Mouse (Mus musculus): ENCODE measurements around the gene Olfr90.
A peak's percentile ranks its signal among the peaks of the same experiment; 100 is the strongest.
"Not testable (repeated sequence)": the region's sequence is repeated elsewhere in the genome, so short reads cannot be mapped to it uniquely, and the experiment has no call there.

Gene Olfr90

DNA sequence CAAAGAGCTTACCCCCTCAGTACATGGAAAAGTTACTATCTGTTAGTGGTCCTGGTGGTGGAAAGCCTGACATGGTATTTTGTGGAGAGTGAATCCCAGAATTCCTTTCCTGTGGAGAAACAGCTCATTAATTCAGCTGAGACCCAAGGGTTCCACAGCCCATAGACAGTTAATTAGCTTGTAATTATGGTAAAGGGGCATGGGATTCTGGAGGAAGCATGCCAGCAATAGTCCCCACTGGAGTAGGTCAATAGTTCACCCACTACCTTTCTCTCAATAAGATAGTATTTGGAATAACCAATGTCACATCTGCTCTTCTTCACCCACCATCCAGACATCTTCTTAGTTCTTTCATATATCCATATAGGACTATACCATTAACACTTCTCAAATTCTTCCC, at the start of gene Olfr90:
TSS of gene Olfr90 (minus strand) at position 101 of the 400 bp plus-strand sequence.
- DNase-seq (ENCODE audit: low spot score): no peak

DNA sequence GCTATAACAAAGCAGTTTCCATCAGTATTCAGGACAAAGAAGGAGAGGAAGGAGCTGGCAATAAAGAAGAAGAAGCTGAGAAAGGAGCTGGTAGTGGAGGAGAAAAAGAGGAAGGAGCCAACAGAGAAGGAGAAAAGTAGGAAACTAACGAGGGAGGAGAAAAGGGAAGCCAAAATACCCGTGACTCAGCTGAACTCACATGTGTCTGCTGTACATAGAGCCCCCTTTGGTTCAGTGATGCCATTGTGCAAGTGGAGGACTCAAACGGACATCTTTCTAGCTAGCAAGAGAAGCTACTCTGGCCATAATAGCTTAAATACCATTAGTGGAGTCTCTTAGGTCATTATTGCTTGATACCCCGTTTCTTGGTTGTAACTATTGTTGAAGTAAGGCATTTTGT, 43.1 kb upstream of the Olfr90 start:
- DNase-seq (ENCODE audit: low spot score): not testable (repeated sequence)

DNA sequence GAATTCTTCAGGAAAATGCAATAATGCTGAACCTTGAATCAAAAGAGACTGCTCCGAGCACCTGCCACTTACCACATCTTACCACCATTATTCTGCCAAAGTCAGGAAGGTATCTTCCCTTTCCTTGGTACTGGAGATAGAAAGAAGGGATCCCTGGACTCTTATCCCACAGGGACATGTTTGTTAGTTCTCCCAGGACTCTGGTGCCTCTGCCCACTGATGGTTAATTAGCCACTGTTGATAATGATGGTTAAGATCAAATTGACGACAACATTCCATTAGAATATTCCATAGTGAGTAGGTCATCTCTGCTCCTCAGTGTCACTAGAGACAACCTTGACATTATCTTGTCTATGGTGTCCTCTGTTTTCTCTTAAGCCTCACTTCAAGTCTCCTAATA, 31.7 kb upstream of the Olfr90 start, which contains the start of gene Olfr92:
TSS of gene Olfr92 (minus strand) at position 101 of the 400 bp plus-strand sequence.
- no peak for DNase-seq (ENCODE audit: low spot score)

DNA sequence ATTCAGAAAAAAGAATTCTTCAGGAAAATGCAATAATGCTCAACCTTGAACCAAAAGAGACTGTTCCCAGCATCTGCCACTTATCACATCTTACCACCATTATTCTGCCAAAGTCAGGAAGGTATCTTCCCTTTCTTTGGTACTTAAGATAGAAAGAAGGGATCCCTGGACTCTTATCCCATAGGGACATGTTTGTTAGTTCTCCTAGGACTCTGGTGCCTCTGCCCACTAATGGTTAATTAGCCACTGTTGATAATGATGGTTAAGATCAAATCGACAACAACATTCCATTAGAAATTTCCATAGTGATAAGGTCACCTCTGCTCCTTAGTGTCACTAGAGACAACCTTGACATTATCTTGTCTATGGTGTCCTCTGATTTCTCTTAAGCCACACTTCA, 9.9 kb upstream of the Olfr90 start, which contains the start of gene Olfr91:
TSS of gene Olfr91 (minus strand) at position 101 of the 400 bp plus-strand sequence.
- DNase-seq (ENCODE audit: low spot score): no peak

DNA sequence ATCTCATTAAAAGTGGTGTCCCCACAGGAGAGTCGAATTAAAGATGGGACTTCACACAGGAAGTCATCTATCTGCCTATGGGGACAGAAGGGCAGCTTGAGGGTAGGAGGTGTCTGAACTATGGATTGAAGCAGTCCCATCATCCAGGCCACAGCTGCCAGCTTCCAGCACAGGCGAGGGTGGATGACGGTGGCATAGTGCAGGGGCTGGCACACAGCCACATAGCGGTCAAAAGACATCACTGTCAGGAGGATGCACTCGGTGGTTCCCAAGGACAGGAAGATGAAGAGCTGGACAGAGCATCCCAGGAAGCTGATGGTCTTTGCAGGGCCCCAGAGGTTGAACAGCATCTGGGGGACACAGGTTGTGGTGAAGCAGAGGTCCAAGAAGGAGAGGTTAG, 5.0 kb upstream of the Olfr90 start:
- DNase-seq (ENCODE audit: low spot score): no peak

DNA sequence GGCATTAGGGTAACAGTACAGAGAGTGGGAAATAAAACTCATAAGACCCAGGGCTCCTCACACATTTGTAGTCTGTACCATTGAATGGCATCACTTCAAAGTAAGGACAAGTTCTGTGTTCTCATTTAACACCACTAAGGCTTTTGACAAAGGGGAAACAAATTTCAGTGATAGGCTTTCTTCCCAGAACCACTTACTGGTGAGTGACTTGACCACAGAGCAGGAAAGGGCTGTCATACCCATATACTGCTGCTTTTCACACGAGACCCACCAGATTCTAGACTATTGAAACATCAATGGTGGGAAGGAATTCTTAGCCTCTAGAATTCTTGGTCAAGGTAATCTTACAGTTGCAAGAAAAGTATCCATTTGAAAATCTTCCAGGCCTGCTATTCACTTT, 3.9 kb upstream of the Olfr90 start:
- no peak for DNase-seq (ENCODE audit: low spot score)

DNA sequence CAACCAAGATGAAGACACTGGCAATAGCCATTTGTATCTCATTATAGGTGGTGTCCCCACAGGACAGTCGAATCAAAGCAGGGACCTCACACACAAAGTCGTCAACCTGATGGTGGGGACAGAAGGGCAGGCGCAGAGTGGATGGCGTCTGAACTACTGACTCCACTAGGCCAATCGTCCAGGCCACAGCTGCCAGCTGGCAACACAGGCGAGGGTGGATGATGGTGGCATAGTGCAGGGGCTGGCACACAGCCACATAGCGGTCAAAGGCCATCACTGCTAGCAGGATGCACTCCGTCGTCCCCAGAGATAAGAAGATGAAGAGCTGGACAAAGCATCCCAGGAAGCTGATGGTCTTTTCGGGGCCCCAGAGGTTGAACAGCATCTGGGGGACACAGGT, 2.8 kb downstream of the Olfr90 start:
- no peak for DNase-seq (ENCODE audit: low spot score)

DNA sequence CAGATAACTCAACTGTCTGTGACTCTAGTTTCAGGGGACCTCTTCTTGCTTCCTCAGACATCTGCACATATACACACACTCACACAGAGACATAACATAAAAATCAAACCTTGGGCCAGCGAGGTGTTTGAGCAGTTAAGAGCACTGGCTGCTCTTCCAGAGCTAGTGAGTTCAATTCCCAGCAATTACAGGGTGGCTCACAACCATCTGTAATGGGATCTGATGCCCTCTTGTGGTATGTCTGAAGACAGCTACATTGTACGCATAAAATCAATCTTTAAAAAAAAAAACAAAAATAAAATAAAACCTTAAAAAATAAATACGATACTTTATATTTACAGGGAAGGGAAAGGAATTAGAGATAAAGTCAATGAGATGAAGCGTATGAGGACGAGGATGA, 3.7 kb downstream of the Olfr90 start:
- DNase-seq (ENCODE audit: low spot score): no peak

DNA sequence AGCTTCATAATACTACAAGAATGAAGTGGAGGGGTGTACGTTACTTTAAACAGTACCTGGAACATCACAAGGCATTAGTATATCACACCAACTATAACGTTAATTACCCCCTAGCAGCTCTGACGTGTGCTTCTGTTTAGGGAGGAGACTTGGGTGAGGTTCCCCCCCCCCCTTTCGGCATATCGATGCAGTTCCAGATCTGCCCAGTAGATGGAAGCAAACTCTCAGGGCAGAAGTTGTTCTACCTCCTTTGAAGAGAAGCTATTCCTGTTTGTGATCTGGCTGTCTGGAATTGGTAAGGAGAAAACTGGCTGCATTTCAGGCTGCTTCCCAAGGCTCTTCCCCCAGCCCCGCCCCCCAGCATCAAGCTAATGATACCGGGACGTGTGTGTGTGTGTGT, 5.0 kb downstream of the Olfr90 start:
- peak; percentile 32 for DNase-seq (ENCODE audit: low spot score)

DNA sequence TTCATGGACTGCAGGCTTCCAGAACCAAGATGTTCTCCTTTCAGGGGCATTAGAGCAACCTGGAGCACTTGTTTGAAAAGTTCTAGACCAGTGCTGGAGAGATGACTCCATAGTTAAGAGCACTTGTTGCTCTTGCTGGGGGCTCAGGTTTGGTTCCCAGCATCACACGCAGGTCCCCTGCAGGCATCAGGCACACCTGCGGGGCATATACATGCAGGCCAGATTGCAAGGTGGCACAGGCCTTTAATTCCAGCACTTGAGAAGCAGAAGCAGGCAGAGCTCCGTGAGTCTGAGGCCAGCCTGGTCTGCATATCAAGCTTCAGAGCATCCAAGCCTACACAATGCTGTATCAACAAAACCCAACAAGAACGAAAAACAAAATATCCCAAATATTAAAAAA, 6.6 kb downstream of the Olfr90 start:
- no peak for DNase-seq (ENCODE audit: low spot score)

DNA sequence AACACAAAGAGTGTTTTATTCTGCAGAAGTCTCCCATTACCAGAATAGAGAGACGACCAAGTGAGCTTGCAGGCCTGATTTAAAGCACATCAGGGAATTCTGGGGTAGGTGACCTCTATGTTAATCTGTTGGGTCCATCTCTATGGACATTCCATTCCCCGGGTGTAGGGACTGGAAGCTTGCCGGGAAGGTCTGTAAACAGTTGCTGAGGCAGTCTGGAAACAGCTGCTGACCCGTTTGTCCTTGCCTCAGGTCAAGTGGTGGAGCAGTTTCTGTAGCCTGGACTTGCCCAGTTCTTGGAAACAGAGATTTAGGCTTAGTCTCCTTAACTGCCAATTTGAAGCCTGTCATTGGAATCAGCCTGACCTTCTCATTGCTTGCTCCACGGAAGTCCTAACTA, 8.2 kb downstream of the Olfr90 start:
- no peak for DNase-seq (ENCODE audit: low spot score)

DNA sequence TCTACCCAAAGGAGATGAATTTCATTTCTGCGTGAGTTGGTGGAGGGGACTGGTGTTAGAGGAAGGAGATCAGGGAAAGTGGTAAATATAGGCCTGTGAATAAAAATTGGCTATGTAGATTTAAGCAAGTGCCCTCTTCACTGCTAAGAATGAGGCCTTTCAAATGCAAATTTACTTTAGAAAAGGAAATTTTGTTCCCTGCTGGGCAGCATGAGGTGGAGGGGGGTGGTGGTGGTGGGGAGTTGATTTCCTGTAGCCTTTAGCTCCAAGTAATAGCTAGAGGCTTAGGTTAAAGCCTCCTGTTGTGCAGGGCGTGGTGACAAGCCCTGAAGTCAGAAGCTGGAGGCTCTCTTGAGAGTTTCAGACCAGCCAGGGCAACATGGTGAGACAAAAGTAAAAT, 9.3 kb downstream of the Olfr90 start:
- no peak for DNase-seq (ENCODE audit: low spot score)

DNA sequence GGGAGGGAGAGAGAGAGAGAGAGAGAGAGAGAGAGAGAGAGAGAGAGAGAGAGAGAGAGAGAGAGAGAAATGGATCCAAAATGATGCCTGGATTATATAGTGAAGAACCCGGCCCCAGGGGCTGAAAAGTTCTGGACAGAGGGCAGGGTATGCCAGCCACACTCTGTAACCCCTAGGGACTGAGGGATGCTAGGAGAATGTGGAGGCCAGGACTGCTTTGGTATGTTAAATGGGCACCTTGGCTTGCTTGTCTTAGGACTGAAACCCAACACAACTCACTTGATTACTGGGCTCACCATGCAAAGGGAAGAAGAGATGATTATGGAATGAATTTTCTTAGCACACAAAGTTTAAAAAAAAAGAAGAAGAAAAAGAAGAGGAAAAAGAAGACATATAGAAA, 10.1 kb downstream of the Olfr90 start:
- no peak for DNase-seq (ENCODE audit: low spot score)

DNA sequence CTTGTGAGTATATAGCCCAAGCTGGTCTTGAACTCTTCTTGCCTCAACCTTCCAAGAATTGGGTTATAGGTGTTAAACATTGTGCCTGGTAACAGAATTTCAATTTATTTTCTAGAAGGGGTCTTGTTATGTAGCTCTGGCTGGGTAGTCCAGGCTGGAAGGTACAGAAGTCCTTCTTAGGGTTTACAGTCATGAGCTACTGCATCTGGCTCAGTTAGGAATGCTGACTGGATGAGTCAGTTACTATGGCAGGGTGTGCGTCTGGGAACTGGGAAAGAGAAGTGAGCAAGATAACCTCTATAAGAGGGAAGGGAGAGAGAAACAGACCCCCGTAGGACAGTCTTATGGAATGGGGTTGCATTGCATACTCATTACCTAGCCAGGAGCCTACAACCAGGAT, 12.5 kb downstream of the Olfr90 start:
- no peak for DNase-seq (ENCODE audit: low spot score)

DNA sequence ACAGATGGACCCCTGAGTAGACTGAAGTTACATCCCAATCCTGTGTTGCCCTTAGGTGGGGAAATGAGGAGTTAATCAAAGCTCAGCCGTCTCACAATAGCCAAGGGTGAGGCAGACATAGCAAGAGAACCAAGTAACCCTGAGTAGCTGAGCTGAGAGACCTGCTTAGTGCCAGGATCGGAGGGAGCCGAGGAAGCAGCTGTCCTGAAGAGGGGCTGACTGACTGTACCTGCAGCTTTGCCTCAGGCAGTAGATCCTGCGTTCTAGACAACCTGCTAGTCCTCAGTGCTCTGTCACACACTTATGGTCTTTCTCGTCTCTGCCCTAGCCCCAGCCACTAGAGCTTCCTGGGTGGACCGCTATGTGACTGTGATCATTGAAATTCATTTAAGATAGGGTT, 13.1 kb downstream of the Olfr90 start:
- DNase-seq (ENCODE audit: low spot score): no peak

DNA sequence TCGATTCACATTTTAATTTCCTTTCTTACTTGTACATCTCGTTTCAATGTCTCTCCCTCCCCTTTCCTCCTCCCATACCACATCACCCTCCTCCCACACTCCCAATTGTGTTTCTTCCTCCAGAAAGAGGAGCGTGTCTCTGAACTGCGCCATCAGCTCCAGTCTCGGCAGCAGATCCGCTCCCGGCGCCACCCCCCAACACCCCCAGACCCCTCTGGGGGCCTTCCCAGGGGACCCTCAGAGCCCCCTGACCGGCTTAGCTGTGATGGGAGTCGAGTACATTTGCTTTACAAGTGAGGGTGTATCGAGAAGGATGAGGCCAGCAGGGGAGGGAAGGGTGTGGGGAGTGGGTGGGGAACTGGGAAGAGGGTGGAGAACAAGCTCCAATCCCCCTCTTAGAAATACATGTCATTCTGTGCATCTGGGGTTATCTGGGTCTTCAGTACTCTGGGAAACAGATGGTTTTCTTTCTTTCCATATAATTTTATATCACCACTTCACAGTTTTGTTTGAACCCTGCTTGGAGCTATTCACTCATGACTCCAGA, 15.5 kb downstream of the Olfr90 start:
- DNase-seq (ENCODE audit: low spot score): no peak

DNA sequence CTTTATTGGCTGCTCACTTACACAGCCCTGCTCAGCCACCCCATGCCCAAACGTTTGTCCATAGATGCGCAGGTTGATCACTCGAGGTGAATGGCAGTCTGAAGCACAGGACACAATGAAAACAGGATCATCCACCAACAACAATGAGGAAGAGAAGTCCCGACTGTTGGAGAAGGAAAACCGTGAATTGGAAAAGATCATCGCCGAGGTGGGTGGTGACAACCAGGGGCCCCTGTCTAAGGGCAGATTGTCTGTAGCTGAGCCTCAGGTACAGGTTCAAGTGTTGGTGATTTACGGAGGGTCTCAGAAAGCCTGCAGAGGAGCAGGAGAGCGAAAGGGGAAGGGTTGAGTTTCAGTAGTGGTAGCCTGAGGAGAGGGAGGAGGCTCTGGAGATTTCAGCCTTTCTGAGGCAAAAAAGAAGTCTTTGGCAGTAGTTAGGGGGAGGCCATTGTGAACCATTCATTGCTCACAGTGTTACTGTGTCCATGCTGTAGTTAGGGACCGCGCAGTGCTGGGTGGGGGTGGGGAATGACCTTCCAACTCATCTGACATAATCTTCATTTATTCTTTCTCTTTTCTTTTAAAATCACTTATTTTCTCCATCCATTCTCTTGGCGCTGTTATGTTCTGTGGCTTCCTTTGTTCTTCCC, 16.1 kb downstream of the Olfr90 start:
- no peak for DNase-seq (ENCODE audit: low spot score)

DNA sequence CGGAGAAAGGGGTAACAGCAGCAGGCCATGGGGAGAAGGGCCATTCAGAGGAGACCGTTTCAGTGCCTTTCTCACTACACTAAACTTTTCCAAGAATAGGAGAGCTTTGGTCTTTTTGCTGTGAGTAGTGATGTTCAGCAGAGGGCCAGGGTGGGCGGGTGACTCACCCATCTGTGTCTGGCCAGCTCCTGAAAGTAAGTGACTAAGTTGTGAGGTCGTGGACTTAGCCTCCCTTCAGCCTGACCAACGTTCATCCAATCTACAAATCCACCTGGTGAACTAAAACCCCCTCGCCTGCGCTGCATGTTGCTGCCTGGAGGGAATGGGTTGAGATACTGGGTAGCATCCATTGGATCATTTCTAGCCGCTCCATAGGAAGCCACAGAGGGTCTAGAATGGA, 18.2 kb downstream of the Olfr90 start:
- DNase-seq (ENCODE audit: low spot score): no peak

DNA sequence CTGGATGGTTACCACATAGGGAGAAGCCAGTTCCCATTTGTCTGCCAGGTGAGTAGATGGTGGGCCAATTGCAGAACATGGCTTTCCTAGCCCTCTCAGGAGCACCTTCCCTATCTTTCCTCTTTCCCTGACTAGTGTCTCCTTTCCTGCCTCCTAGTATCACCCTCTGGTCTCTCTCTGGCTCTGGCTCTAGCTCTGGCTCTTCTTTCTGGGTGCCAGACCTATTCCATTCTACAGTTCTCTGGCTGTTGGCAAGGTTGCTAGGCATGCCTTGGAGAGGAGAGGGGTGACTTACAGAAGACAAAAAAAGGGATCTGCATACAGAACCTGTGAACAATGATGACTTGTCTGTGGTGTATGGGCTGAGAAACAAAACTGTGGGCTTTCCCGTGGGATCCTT, 20.4 kb downstream of the Olfr90 start:
- DNase-seq (ENCODE audit: low spot score): no peak

DNA sequence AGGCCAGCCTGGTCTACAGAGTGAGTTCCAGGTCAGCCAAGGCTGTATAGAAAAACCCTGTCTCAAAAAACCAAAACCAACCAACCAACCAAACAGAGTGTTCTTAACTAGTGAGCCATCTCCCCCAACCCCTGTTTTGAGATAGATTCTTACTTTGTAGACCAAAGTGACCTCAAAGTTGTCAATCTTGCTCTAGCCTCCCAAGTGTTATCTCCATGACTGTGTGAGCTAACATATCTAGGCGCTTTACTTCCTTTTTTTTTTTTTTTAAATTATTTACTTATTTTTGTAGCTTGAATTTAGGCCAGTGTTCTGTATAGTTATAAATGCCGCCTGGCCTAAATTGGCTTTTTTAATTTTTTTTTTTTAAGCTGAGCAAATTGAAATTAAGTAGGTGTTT, 22.3 kb downstream of the Olfr90 start:
- no peak for DNase-seq (ENCODE audit: low spot score)

DNA sequence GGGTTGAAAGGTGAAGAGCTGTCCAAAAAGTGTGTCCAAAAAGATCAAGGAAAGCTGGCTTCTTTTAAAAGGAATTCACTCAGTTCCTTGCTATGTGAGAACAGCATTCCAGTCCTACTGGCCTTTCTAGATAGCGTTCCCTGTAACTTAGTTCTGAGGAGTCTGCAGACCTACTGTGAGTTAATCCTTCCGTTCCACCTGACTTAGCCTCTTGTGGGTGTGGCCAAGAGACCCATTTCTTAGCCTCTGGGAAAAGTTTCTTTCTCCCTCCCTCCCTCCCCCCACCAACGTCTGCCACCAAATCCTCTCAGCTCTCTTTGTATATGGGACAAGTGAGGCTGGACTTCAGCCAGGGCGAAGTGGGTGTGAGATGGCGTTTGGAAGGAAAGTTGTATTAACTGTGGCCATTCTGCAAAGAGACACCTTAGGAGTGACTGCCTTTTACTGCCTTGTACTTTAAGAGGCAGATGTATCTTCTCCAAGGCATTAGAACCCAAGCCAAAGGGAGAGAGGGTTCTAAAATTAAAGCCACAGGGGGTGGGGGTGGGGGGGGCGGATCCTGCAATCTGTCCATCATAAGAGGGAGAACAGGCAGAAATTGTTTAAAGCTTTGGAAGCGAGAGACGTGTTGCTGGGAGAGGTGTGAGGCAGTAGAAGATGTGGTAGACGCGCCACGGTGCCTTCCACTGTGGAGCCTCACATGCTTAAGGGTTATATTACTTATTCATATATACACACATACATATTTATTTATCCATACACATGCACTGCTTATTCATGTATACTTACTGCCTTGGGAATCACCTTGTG, 24.4 kb downstream of the Olfr90 start:
- DNase-seq (ENCODE audit: low spot score): no peak

DNA sequence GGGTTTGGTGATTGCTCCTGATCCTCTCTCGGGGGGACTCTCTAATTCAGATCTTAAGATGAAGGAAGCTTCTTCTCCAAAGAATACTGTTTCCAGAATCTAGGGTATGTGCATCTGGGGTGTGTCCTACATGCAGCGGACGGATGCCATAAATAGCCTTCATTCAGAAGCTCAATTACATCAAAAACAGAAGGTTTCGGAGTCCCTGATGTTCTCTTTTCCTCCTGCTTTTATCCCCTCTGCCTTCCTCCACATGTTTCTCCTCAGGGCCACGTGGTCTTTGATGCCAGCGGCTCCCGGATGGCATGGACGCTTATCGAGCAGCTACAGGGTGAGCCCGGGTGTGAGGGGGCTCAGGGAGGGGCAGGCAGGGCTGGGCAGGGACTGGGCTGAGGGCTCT, 25.2 kb downstream of the Olfr90 start:
- DNase-seq (ENCODE audit: low spot score): no peak

DNA sequence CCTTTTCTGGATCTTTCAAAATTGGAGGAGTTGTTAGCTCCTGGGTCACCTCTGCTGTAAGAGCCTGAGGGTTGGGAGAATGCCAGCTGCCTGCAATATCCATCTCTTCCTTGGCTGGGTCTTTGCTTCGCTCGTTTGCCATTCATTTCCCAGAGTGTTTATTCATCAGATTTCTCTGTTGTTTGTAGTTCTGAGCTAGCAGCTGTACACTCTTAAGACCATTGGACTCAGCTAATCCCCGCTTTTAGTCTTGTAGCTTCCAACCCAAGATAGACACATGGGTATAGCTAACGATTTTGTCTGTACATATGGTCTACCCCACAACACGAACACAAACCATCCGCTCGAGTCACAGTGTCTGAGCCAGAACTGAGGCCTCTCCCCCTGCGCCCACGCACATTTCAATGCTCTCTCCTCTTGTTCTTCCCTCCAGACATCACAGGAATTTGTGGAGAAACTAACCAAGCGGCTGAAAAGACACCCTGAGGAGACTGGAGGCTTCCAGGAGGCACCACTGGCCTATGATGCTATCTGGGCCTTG, 26.1 kb downstream of the Olfr90 start:
- DNase-seq (ENCODE audit: low spot score): no peak
